Mouse (Mus musculus) kidney, embryonic 16.5 days (tissue): ENCODE measurements around the gene Gfra1. TPM values are rescaled to one million over a fixed set of nuclear protein-coding genes. Genes with fewer than 3 reads are reported as not detected.

ENCODE experiments used
- ATAC-seq: fragments of 200-750 bp; cut with Nextera tagmentation; 2 replicates; pipeline ENCODE4 v1.8.0; 2017; ENCODE audit warnings: moderate TSS enrichment; ENCODE audit not compliant: low FRiP score, low TSS enrichment
- H3K27ac ChIP-seq: fragments of 300-500 bp; sonication (generic); 2 replicates; pipeline ENCODE4 v1.5.1; 2014; ENCODE audit warnings: low read length
- H3K27me3 ChIP-seq: fragments of 300-500 bp; sonication (generic); 2 replicates; pipeline ENCODE4 v1.6.1; 2014; ENCODE audit warnings: low read length, control low read depth, mixed read lengths; ENCODE audit not compliant: insufficient read depth
- H3K36me3 ChIP-seq: fragments of 300-500 bp; sonication (generic); 2 replicates; pipeline ENCODE4 v1.6.1; 2014; ENCODE audit warnings: low read length, control low read depth, mixed read lengths; ENCODE audit not compliant: insufficient read depth
- H3K4me1 ChIP-seq: fragments of 300-500 bp; sonication (generic); 2 replicates; pipeline ENCODE4 v1.6.1; 2014; ENCODE audit warnings: low read length, control low read depth, mixed read lengths; ENCODE audit not compliant: insufficient read depth
- H3K4me2 ChIP-seq: fragments of 300-500 bp; sonication (generic); replicated peaks from 2 replicates; pipeline ENCODE4 v1.6.1; 2014; ENCODE audit warnings: low read depth, low read length
- H3K4me3 ChIP-seq: fragments of 300-500 bp; sonication (generic); 2 replicates; pipeline ENCODE4 v1.5.1; 2014; ENCODE audit warnings: mild to moderate bottlenecking, low read length
- H3K9ac ChIP-seq: fragments of 300-500 bp; sonication (generic); replicated peaks from 2 replicates; pipeline ENCODE4 v1.6.1; 2014; ENCODE audit warnings: low read length
- H3K9me3 ChIP-seq: fragments of 300-500 bp; sonication (generic); 2 replicates; pipeline ENCODE4 v1.6.1; 2016; ENCODE audit warnings: low read length, control low read depth
- WGBS: fragments of 180-500 bp; shearing (Covaris S2); extraction: QIAGEN DNeasy Blood & Tissue Kit; methylation state at CpG from one replicate; pipeline ENCODE4 v1.1.7; 2014; 5-methylcytosine and 5-hydroxymethylcytosine counted together
- polyA plus RNA-seq: library from polyadenylated mRNA; unstranded; fragments of >200 nt; fragmentation: Nextera tagmentation; extraction: Ambion mirVana; gene quantifications from 2 replicates; pipeline ENCODE4 v1.2.1, GENCODE M21; 2015

Gfra1 gene
- polyA plus RNA-seq, 1 experiment from 2014 or later: 66.9 TPM

DNA sequence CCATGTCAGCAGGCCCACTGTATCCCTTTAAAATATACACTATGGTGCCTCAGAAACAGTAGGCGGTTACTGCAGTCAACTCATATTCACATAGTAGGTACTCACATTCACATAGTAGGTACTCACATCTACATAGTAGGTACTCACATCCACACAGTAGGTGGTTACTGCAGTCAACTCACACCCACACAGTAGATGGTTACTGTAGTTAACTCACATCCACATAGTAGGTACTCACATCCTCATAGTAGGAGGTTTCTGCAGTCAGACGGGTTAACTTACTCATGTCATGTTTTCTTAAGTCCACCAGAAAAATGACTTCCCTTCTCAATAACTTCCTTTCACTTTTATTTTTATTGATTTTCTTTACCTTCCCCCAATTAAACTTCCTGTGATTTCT lies 30.8 kb downstream of the Gfra1 start:
- Histone ChIP-seq H3K27me3 (no peaks in the 10 kb centered on the region), H3K4me1 (peaks cover under 1% of the 10 kb centered on the region), H3K4me3 (no peak overlapping the region), H3K27ac (no peak overlapping the region), H3K9me3 (no peaks in the 10 kb centered on the region), H3K4me2 (no peak overlapping the region), H3K9ac (no peak overlapping the region), H3K36me3 (no peaks in the 10 kb centered on the region)
- ATAC-seq: no peak
- 85% methylated on average over 2 of the region's 2 CpGs for WGBS

DNA sequence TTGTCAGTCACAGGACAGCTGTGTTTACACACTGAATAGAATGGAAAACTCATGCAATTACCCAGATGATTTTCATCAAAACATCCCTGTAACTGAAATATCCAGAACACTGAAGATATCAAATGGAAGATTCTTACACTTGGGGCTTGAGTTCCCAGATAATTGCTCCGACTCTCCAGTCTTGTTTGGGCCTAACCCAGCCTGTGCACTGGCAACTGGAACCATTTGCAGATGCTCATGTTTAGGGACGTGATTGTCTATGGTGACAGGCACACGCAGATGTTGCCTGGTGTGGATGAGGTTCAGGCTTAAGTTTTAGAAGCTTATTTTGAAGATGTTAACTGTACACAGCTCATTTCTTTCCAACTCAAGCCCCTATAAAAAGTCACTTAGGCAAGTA lies 31.5 kb downstream of the Gfra1 start:
- Histone ChIP-seq H3K4me3 (no peak overlapping the region), H3K27ac (no peak overlapping the region), H3K4me1 (peaks cover 8% of the 10 kb centered on the region), H3K9me3 (no peaks in the 10 kb centered on the region), H3K36me3 (no peaks in the 10 kb centered on the region), H3K4me2 (no peak overlapping the region), H3K9ac (no peak overlapping the region), H3K27me3 (no peaks in the 10 kb centered on the region)
- 78% methylated on average over 3 of the region's 3 CpGs for WGBS
- ATAC-seq: no peak

DNA sequence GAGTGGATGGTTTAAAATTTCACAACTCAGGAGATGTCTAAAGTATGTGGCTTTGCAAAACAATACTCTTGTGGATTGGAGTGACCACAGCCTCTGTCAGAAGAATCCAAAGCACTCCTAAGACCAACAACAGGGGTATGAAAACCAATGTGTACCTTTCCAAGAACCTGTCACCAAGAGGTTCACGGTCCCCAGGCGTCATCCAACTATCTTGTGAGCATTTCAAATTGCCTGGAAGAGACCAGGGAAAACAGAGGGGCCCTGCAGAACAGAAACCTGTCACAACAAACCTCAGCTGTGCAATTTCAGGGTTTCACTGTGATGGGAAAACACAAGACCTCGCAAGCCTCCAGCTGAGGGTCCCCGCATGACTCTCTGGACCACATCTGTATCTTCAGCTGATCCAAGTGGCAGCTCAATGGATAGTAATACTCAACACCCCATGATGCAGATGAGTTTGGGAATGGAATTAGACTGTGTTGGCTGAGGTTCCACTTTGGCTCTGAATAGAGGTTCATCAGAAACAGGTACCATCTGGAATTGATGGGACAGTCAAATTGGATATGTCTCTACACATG lies 32.7 kb downstream of the Gfra1 start:
- H3K27ac ChIP-seq: no peak overlapping the region
- no peaks in the 10 kb centered on the region for H3K9me3 ChIP-seq
- no peak overlapping the region for H3K4me2 ChIP-seq
- H3K36me3 ChIP-seq: no peaks in the 10 kb centered on the region
- H3K9ac ChIP-seq: no peak overlapping the region
- peaks cover 9% of the 10 kb centered on the region for H3K4me1 ChIP-seq
- no peak for ATAC-seq
- 91% methylated on average over 4 of the region's 4 CpGs for WGBS
- no peak overlapping the region for H3K4me3 ChIP-seq
- H3K27me3 ChIP-seq: no peaks in the 10 kb centered on the region

DNA sequence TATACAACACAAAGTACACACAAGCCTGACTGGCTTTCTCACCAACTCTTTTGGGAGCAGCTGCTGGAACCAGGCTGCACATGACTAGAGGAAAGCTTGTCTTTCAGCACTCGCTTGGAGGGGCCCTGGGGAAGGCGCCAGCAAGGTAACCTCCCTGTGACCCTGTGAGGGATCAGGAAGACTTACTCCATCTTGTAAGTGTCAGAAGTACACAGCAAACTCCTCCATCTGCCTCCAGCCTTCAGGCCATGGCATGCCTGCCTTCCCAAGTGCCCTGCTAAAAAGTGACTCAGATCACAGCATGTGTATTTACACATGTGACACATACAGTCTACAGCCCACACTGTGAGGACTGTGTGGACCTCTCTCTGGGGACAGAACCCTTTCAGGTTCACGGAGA lies 36.0 kb downstream of the Gfra1 start:
- H3K4me3 ChIP-seq: no peak overlapping the region
- H3K27me3 ChIP-seq: no peaks in the 10 kb centered on the region
- ATAC-seq: peak; percentile 57
- H3K4me2 ChIP-seq: no peak overlapping the region
- H3K36me3 ChIP-seq: peaks cover 8% of the 10 kb centered on the region; the same call in 1 of the 2 replicates
- peak overlapping the region; percentile 54 for H3K27ac ChIP-seq
- H3K4me1 ChIP-seq: peaks cover 9% of the 10 kb centered on the region
- 0 out of 2 replicates have a peak overlapping the region, but pooled peaks have one; percentile 19 for H3K9ac ChIP-seq
- 18% methylated on average over 3 of the region's 3 CpGs for WGBS
- no peaks in the 10 kb centered on the region for H3K9me3 ChIP-seq

DNA sequence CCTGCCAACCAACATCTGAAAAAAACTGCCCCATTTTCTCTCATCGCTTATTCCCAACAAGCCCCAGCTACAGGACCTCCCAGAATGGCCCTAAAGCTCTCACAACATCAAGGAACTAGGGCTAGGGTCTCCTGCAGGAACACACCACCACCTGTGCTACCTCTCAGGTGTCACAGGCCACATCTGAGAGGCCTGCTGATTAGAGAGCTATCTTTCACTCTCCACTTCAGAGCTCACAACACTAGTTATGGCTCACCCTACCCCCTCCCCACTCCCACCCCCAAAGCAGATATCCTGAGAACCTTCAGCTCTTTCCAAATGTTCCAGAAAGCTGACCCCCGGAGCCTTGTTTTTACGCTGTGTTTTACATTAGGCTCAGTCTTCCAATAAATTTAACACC lies 36.4 kb downstream of the Gfra1 start:
- H3K27me3 ChIP-seq: no peaks in the 10 kb centered on the region
- H3K9me3 ChIP-seq: no peaks in the 10 kb centered on the region
- H3K4me2 ChIP-seq: no peak overlapping the region
- WGBS: 37% methylated on average over 3 of the region's 3 CpGs
- H3K36me3 ChIP-seq: peaks cover 8% of the 10 kb centered on the region; the same call in 1 of the 2 replicates
- peaks cover 9% of the 10 kb centered on the region for H3K4me1 ChIP-seq
- H3K4me3 ChIP-seq: no peak overlapping the region
- H3K27ac ChIP-seq: peak overlapping the region; percentile 54
- ATAC-seq: peak; percentile 59; the same call in 1 of the 2 replicates
- H3K9ac ChIP-seq: no peak overlapping the region

DNA sequence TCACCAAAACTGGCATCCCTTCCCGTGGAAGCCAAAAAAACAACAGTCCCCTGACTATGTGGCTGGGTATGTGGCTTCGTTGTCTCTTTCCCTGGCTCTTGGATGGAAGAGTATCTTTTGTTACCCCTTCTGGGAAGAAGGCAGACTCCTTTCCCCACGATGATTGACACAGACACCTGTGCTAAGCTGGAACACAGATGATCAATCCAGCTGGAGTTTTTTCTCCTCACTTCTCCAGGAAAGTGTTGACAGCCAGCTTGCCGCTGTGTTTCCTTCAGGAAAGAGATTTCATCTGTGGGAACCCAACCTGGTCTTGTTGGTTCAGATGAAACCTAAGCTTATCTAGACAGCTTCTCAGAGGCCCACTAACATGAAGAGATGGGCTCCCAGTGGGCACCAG lies 40.5 kb downstream of the Gfra1 start:
- no peak overlapping the region for H3K4me3 ChIP-seq
- WGBS: 89% methylated on average over 4 of the region's 4 CpGs

DNA sequence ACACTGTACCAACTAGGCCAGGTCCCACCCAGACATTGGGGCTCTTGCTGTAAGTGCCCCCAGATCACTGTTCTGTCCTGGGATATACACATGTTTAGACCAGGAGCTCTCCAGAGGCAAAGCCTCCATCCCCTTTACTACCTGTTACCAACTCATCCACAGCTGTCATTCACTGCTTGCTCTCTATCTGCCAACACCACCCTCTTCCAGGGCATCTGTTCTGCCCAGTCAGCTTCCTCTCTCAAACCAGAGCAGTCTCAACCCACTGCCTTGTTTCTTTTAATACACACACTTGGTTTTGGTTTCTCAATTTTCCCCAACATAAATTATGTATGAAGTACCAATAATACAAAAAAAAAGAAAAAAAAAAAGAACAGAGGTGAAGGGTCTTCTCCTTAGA lies 41.0 kb downstream of the Gfra1 start:
- no peak overlapping the region for H3K9ac ChIP-seq
- H3K4me1 ChIP-seq: peaks cover 15% of the 10 kb centered on the region
- H3K4me3 ChIP-seq: no peak overlapping the region
- H3K27me3 ChIP-seq: no peaks in the 10 kb centered on the region
- H3K27ac ChIP-seq: no peak overlapping the region
- no peak for ATAC-seq
- no peak overlapping the region for H3K4me2 ChIP-seq
- H3K9me3 ChIP-seq: peaks cover 4% of the 10 kb centered on the region; the same call in 1 of the 2 replicates
- H3K36me3 ChIP-seq: peaks cover 8% of the 10 kb centered on the region; the same call in 1 of the 2 replicates

More for the DNA sequence above, 40.5 kb downstream of the Gfra1 start:
- H3K36me3 ChIP-seq: peaks cover 8% of the 10 kb centered on the region; the same call in 1 of the 2 replicates
- no peaks in the 10 kb centered on the region for H3K27me3 ChIP-seq
- H3K9ac ChIP-seq: no peak overlapping the region
- no peak for ATAC-seq
- peaks cover 18% of the 10 kb centered on the region for H3K4me1 ChIP-seq
- H3K27ac ChIP-seq: no peak overlapping the region
- no peak overlapping the region for H3K4me2 ChIP-seq
- no peaks in the 10 kb centered on the region for H3K9me3 ChIP-seq

DNA sequence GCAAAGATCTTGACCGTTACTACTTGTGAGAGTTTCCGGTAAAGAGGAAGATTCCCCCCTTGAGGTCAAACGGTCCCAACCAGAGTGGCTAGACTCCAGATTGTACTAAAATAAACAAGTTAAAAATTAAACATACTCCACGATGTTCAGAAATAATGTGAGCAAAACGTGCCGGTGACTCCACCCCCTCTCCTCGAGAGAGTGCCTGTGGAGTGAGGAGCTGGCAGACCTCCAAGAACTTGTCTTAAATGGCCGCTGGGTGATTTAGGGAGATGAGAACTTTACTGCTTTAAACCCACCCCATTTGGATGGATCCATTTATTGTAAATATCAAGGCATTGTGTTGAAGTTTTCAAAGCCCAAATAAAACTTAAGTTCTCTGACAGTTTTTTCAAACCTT lies 42.4 kb downstream of the Gfra1 start:
- Histone ChIP-seq H3K27ac (peak overlapping the region; percentile 73), H3K27me3 (no peaks in the 10 kb centered on the region), H3K9ac (no peak overlapping the region), H3K9me3 (peaks cover 5% of the 10 kb centered on the region; the same call in 1 of the 2 replicates), H3K4me1 (peaks cover 9% of the 10 kb centered on the region; the same call in 1 of the 2 replicates), H3K36me3 (peaks cover 12% of the 10 kb centered on the region; the same call in 1 of the 2 replicates), H3K4me3 (0 out of 2 replicates have a peak overlapping the region, but pooled peaks have one; percentile 8), H3K4me2 (peak overlapping the region; percentile 36)
- peak; percentile 87 for ATAC-seq
- WGBS: 6% methylated on average over 8 of the region's 8 CpGs

DNA sequence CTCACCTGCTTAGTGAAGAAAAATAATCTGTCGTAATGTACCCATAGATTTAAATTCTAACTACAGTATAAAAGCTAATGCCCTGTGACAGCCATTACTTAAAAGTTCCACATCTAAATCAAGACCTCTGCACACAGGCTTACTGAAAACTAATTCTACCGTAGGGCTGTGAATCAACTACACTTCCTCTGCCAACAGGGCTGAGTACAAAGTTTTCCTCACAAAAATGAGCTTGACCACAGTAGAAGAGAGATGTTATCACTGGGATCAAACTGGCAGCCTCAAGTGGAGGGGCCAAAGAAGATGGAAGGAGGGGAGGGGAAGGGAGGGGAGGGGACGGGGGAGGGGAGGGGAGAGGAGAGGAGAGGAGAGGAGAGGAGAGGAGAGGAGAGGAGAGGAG lies 42.9 kb downstream of the Gfra1 start:
- no peak for ATAC-seq
- WGBS: 32% methylated on average over 2 of the region's 3 CpGs

DNA sequence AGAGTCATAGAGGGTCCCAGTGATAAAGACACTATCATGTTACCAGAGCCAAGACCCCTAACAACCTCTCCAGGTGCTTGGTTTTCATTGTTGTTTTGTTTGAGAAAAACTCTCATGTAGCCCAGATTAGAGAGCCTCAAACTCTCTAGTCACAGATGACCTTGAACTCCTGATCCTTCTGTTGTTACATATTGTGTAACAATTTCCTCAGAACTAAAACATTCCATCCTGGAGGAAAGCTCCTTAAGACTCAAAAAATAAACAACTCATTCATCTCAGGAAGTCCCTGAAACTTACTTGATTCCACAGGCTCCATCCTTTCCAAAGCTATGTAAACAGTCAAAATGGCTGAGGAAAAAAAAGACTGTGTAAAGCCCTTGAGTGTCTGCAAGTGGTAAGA lies 49.0 kb downstream of the Gfra1 start:
- Histone ChIP-seq H3K4me3 (no peak overlapping the region), H3K27ac (peak overlapping the region; percentile 58), H3K4me1 (no peaks in the 10 kb centered on the region), H3K9ac (no peak overlapping the region), H3K36me3 (0 out of 2 replicates have a peak, but pooled peaks cover 4% of the 10 kb centered on the region), H3K9me3 (peaks cover 9% of the 10 kb centered on the region; the same call in 1 of the 2 replicates), H3K4me2 (no peak overlapping the region), H3K27me3 (no peaks in the 10 kb centered on the region)
- no peak for ATAC-seq

More for the DNA sequence above, 42.9 kb downstream of the Gfra1 start:
- Histone ChIP-seq H3K27me3 (no peaks in the 10 kb centered on the region), H3K9me3 (peaks cover 5% of the 10 kb centered on the region; the same call in 1 of the 2 replicates), H3K4me2 (no peak overlapping the region), H3K27ac (peak overlapping the region; percentile 16; the same call in 1 of the 2 replicates), H3K9ac (no peak overlapping the region), H3K4me3 (no peak overlapping the region), H3K4me1 (peaks cover 9% of the 10 kb centered on the region; the same call in 1 of the 2 replicates), H3K36me3 (peaks cover 12% of the 10 kb centered on the region; the same call in 1 of the 2 replicates)
